Mouse (Mus musculus): ENCODE results near the gene Ccr8.

DNA sequence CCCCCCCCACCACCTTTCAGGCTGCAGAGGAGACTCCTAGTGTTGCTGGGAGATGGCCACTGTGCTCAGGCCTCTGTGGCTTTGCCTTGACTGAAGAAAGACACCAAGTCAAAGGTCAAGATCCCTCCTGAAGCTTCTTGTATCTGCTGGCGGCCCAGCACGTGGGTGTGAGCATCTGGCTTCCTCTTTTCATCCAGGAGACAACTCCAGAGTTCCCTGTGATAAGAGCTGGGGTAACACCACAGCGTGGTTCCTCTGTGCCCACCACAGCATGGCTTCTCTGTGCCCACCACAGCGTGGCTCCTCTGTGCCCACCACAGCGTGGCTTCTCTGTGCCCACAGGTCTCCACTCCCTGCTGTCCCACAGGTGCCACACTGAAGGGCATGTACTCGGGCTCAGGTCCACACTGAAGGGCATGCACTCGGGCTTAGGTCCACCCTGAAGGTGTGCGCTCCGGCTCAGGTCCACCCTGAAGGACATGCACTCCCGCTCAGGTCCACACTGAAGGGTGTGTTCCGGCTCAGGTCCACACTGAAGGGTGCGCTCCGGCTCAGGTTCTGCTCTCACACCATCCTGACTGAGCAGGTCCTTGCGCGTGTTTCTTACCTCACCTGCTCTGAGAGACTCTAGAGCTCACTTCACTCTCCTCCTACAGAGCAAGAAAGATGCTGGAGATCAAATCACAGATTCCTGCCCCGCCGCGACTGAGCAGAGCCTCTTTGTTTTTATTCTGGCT is 8.6 kb upstream of the Ccr8 start:
- TF ChIP-seq POLR2AphosphoS2 (IDR thresholded peaks at IDR 0.05; ENCODE audit: insufficient read length, low read depth) (no peak), POLR2A (IDR thresholded peaks at IDR 0.05; ENCODE audit: insufficient read length, low read depth) (no peak), USF1 (IDR thresholded peaks at IDR 0.05; ENCODE audit: low read depth) (no peak), REST (IDR thresholded peaks at IDR 0.05; ENCODE audit: insufficient read depth, insufficient read length) (no peak), MAX (IDR thresholded peaks at IDR 0.05; ENCODE audit: low read depth) (no peak), MYOG (IDR thresholded peaks at IDR 0.05; ENCODE audit: control insufficient read depth in 1 of 3, insufficient read depth in 1 of 3, insufficient read length in 2 of 3, low read depth in 2 of 3) (no peak), TCF12 (IDR thresholded peaks at IDR 0.05; ENCODE audit: insufficient read depth, poor library complexity, severe bottlenecking) (no peak)

Data from myocyte (in vitro differentiated cells).